Mouse (Mus musculus) right cerebral cortex, postnatal 10 days (tissue): ENCODE measurements around the gene Pik3cb.

Experiments
- DNase-seq, 2 experiments: peaks; one replicate each; pipeline ENCODE4 v3.0.0; 2021; ENCODE audit warnings: low spot score in 2 of 2

The Pik3cb gene

DNA sequence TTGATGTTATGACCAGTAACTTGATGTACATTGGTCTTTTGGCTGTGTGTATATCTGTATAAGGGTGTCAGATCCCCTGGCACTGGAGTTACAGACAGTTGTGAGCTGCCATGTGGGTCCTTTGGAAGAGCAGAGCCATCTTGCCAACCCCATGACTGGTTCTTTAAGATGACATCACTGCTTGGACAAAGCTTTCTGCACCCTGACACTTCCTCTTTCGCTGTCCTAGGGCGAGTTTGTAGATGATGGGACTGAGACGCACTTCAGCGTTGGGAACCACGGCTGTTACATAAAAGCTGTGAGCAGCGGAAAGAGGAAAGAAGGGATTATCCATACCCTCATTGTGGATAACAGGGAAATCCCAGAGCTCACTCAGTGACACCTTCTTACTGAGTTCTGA lies 139.1 kb downstream of the Pik3cb start:
- DNase-seq: no peak

DNA sequence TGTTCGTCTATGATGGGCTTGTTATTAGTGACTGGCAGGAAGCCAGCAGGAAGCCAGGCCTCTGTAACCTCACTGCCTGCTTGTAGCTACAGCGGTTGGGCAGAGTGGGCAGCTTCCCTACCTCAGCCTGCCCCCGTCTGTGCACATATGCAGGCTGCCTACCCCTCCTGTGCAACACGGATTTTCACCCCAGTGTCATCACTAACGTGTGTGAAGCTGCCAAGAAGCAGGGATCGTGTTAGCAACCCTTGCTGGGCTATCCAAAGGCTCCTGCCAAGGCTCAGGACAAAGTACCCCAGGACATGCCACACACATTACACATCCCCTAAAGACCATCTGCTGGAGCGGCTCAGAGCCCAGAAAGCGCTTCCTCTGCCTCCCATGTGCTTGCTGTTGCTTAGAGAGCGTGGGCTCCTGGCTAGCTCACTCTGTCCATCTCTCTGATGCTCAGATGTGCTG lies 140.5 kb downstream of the Pik3cb start:
- peak; percentile 50 to 56 for DNase-seq

DNA sequence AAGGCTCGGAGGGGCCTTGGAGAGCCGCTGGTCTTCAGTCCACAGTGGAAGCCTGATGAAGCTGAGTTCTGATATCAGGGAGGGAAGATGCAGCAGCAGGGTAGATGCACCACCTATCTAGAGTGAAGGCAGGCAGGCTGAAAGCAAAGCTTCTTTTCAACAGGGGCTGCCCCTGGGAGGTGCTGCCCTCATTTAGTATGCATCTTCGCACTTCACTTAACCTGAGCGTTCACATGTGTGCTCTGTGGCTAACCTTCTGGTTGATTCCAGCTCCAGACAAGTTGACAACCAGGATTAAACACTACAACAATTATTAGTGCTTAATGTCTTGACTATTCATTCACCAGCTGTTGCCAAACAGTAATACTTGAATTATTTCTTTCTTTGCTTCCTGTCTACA lies 146.3 kb downstream of the Pik3cb start:
- DNase-seq: no peak

DNA sequence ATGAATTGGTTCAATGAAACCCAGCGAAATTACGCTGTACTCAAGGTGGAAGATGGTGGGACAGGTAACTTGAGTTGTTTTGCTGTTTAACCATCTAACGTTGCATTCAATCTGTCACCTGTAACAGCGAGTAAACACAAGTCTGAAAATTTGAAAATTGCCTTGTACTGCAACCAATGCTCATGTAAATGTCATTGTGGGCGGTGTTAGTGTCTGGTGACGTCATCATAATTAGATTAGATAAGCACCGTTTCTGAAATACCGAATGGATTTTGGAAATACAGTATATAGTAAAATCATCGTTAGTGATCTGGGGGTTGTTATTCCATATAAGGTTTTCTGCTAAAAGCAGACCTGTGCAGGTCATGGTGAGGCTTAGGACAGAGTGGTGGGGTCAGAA lies 153.3 kb downstream of the Pik3cb start:
- no peak for DNase-seq
